Mouse (Mus musculus) stomach, embryonic 16.5 days (tissue): ENCODE measurements around the gene Sema4d. TPM values are rescaled to one million over a fixed set of nuclear protein-coding genes. Genes with fewer than 3 reads are reported as not detected.

Source experiments
- ATAC-seq: fragments of 200-750 bp; cut with Nextera tagmentation; 2 replicates; pipeline ENCODE4 v1.8.0; 2017; ENCODE audit warnings: moderate number of reproducible peaks, moderate TSS enrichment; ENCODE audit not compliant: insufficient read depth, low FRiP score
- H3K27ac ChIP-seq: fragments of 300-500 bp; sonication (generic); 2 replicates; pipeline ENCODE4 v1.5.1; 2014; ENCODE audit warnings: low read length
- H3K27me3 ChIP-seq: fragments of 300-500 bp; sonication (generic); 2 replicates; pipeline ENCODE4 v1.6.1; 2014; ENCODE audit warnings: low read length, control low read depth, mixed read lengths; ENCODE audit not compliant: control insufficient read depth, insufficient read depth
- H3K36me3 ChIP-seq: fragments of 300-500 bp; sonication (generic); 2 replicates; pipeline ENCODE4 v1.6.1; 2014; ENCODE audit warnings: low read length; ENCODE audit not compliant: control insufficient read depth, insufficient read depth
- H3K4me1 ChIP-seq: fragments of 300-500 bp; sonication (generic); 2 replicates; pipeline ENCODE4 v1.6.1; 2014; ENCODE audit warnings: low read length, control low read depth, mixed read lengths; ENCODE audit not compliant: control insufficient read depth, insufficient read depth
- H3K4me2 ChIP-seq: fragments of 300-500 bp; sonication (generic); 2 replicates; pipeline ENCODE4 v1.6.1; 2014; ENCODE audit warnings: low read depth, low read length, mixed read lengths
- H3K4me3 ChIP-seq: fragments of 300-500 bp; sonication (generic); replicated peaks from 2 replicates; pipeline ENCODE4 v1.5.1; 2014; ENCODE audit warnings: mild to moderate bottlenecking, low read length
- H3K9ac ChIP-seq: fragments of 300-500 bp; sonication (generic); 2 replicates; pipeline ENCODE4 v1.6.1; 2014; ENCODE audit warnings: low read length
- H3K9me3 ChIP-seq: fragments of 300-500 bp; sonication (generic); replicated peaks from 2 replicates; pipeline ENCODE4 v1.6.1; 2016; ENCODE audit warnings: low read length, control low read depth; ENCODE audit not compliant: control insufficient read depth
- WGBS: fragments of 180-500 bp; shearing (Covaris S2); extraction: QIAGEN DNeasy Blood & Tissue Kit; methylation state at CpG from one replicate; pipeline ENCODE4 v1.1.7; 2014; 5-methylcytosine and 5-hydroxymethylcytosine counted together
- polyA plus RNA-seq: library from polyadenylated mRNA; unstranded; fragments of >200 nt; fragmentation: Nextera tagmentation; extraction: Ambion mirVana; gene quantifications from 2 replicates; pipeline ENCODE4 v1.2.1, GENCODE M21; 2015

The Sema4d gene
- polyA plus RNA-seq, 1 experiment from 2014 or later = 11.5 TPM

- H3K27me3 ChIP-seq = no peaks in the 10 kb centered on the region
- H3K9me3 ChIP-seq = no peaks in the 10 kb centered on the region
- no peak overlapping the region for H3K4me2 ChIP-seq
- no peaks in the 10 kb centered on the region for H3K4me1 ChIP-seq
- no peak for ATAC-seq
- H3K9ac ChIP-seq = no peak overlapping the region
- no peak overlapping the region for H3K4me3 ChIP-seq
- 88% methylated on average over 4 of the region's 4 CpGs for WGBS
- H3K36me3 ChIP-seq = 0 out of 2 replicates have a peak, but pooled peaks cover 4% of the 10 kb centered on the region
- no peak overlapping the region for H3K27ac ChIP-seq
Measured at GRCm38 (mm10) chr13:51720556-51720955, 73.0 kb downstream of the Sema4d start.

- no peak for ATAC-seq
- H3K36me3 ChIP-seq = 0 out of 2 replicates have a peak, but pooled peaks cover 4% of the 10 kb centered on the region
Measured at GRCm38 (mm10) chr13:51719256-51719655, 74.3 kb downstream of the Sema4d start.

GRCm38 (mm10) chr13:51716350-51717263, 76.9 kb downstream of the Sema4d start:
- H3K4me3 ChIP-seq = no peak overlapping the region
- no peaks in the 10 kb centered on the region for H3K4me1 ChIP-seq
- H3K4me2 ChIP-seq = no peak overlapping the region
- H3K27ac ChIP-seq = no peak overlapping the region
- no peaks in the 10 kb centered on the region for H3K9me3 ChIP-seq
- no peak overlapping the region for H3K9ac ChIP-seq
- no peaks in the 10 kb centered on the region for H3K27me3 ChIP-seq
- 58% methylated on average over 8 of the region's 8 CpGs for WGBS
- H3K36me3 ChIP-seq = 0 out of 2 replicates have a peak, but pooled peaks cover 4% of the 10 kb centered on the region
- peak; percentile 56; the same call in 1 of the 2 replicates for ATAC-seq

More at GRCm38 (mm10) chr13:51719256-51719655, 74.3 kb downstream of the Sema4d start:
- no peak overlapping the region for H3K27ac ChIP-seq
- WGBS = 84% methylated on average over 3 of the region's 3 CpGs
- no peaks in the 10 kb centered on the region for H3K9me3 ChIP-seq
- no peak overlapping the region for H3K4me3 ChIP-seq
- H3K27me3 ChIP-seq = no peaks in the 10 kb centered on the region
- no peak overlapping the region for H3K9ac ChIP-seq
- H3K4me2 ChIP-seq = no peak overlapping the region
- no peaks in the 10 kb centered on the region for H3K4me1 ChIP-seq

GRCm38 (mm10) chr13:51712022-51712421, 81.5 kb downstream of the Sema4d start:
- Histone ChIP-seq H3K4me3 (no peak overlapping the region), H3K4me2 (no peak overlapping the region), H3K36me3 (no peaks in the 10 kb centered on the region), H3K4me1 (no peaks in the 10 kb centered on the region), H3K27ac (no peak overlapping the region), H3K9me3 (no peaks in the 10 kb centered on the region), H3K27me3 (no peaks in the 10 kb centered on the region), H3K9ac (no peak overlapping the region)
- ATAC-seq = no peak
- 88% methylated on average over 8 of the region's 8 CpGs for WGBS

GRCm38 (mm10) chr13:51710738-51711137, 82.8 kb downstream of the Sema4d start:
- H3K36me3 ChIP-seq = no peaks in the 10 kb centered on the region
- H3K4me3 ChIP-seq = no peak overlapping the region
- H3K27ac ChIP-seq = no peak overlapping the region
- H3K4me2 ChIP-seq = no peak overlapping the region
- ATAC-seq = no peak
- 54% methylated on average over 7 of the region's 7 CpGs for WGBS
- no peaks in the 10 kb centered on the region for H3K9me3 ChIP-seq
- H3K4me1 ChIP-seq = peaks cover 3% of the 10 kb centered on the region; the same call in 1 of the 2 replicates
- H3K9ac ChIP-seq = no peak overlapping the region
- H3K27me3 ChIP-seq = no peaks in the 10 kb centered on the region

- no peaks in the 10 kb centered on the region for H3K9me3 ChIP-seq
- H3K36me3 ChIP-seq = no peaks in the 10 kb centered on the region
- no peaks in the 10 kb centered on the region for H3K27me3 ChIP-seq
- H3K9ac ChIP-seq = peak overlapping the region; percentile 47; the same call in 1 of the 2 replicates
- H3K4me1 ChIP-seq = peaks cover 3% of the 10 kb centered on the region; the same call in 1 of the 2 replicates
- WGBS = 53% methylated on average over 22 of the region's 22 CpGs
- H3K4me3 ChIP-seq = no peak overlapping the region
- ATAC-seq = no peak
- H3K27ac ChIP-seq = no peak overlapping the region; the same call in 1 of the 2 replicates
- H3K4me2 ChIP-seq = peak overlapping the region; percentile 42; the same call in 1 of the 2 replicates
Measured at GRCm38 (mm10) chr13:51705882-51706854, 87.4 kb downstream of the Sema4d start.

GRCm38 (mm10) chr13:51703893-51704292, 89.7 kb downstream of the Sema4d start:
- H3K27ac ChIP-seq = no peak overlapping the region
- no peak overlapping the region for H3K4me2 ChIP-seq
- ATAC-seq = no peak
- H3K9ac ChIP-seq = no peak overlapping the region
- H3K4me3 ChIP-seq = no peak overlapping the region
- 80% methylated on average over 5 of the region's 5 CpGs for WGBS
- H3K27me3 ChIP-seq = no peaks in the 10 kb centered on the region
- H3K9me3 ChIP-seq = no peaks in the 10 kb centered on the region
- H3K4me1 ChIP-seq = peaks cover 3% of the 10 kb centered on the region; the same call in 1 of the 2 replicates
- no peaks in the 10 kb centered on the region for H3K36me3 ChIP-seq

- Histone ChIP-seq H3K36me3 (no peaks in the 10 kb centered on the region), H3K9ac (no peak overlapping the region), H3K4me3 (no peak overlapping the region), H3K4me2 (no peak overlapping the region), H3K4me1 (no peaks in the 10 kb centered on the region), H3K27me3 (no peaks in the 10 kb centered on the region), H3K27ac (no peak overlapping the region), H3K9me3 (no peaks in the 10 kb centered on the region)
- ATAC-seq = no peak
- WGBS = 63% methylated on average over 3 of the region's 3 CpGs
Measured at GRCm38 (mm10) chr13:51698318-51698717, 95.2 kb downstream of the Sema4d start.
